Mouse (Mus musculus) thymus, adult 2 months (tissue): ENCODE data around the gene Nckipsd. TPM values are rescaled to one million over a fixed set of nuclear protein-coding genes. Genes with fewer than 3 reads are reported as not detected.
A peak's percentile ranks its signal among the peaks of the same experiment; 100 is the strongest.

Experiments used
- DNase-seq: peaks from one replicate; pipeline ENCODE4 v3.0.0; 2021
- H3K27ac ChIP-seq: fragments of 200-500 bp; 2 replicates; pipeline ENCODE4 v1.5.1; 2012; ENCODE audit warnings: low read length, control low read depth; ENCODE audit not compliant: control insufficient read depth, insufficient read depth
- H3K27me3 ChIP-seq: fragments of 200-500 bp; 2 replicates; pipeline ENCODE4 v1.6.1; 2012; ENCODE audit warnings: mild to moderate bottlenecking, low read length, moderate library complexity, mixed read lengths; ENCODE audit not compliant: control insufficient read depth, insufficient read depth
- H3K36me3 ChIP-seq: fragments of 200-500 bp; 2 replicates; pipeline ENCODE4 v1.6.1; 2012; ENCODE audit warnings: mild to moderate bottlenecking, low read length, moderate library complexity; ENCODE audit not compliant: control insufficient read depth, insufficient read depth
- H3K4me1 ChIP-seq: fragments of 200-500 bp; replicated peaks from 2 replicates; pipeline ENCODE4 v1.6.1; 2012; ENCODE audit warnings: low read length; ENCODE audit not compliant: control insufficient read depth, insufficient read depth
- H3K4me3 ChIP-seq: fragments of 200-500 bp; 2 replicates; pipeline ENCODE4 v1.5.1; 2012; ENCODE audit warnings: mild to moderate bottlenecking, low read length, control low read depth, moderate library complexity; ENCODE audit not compliant: control insufficient read depth, insufficient read depth
- CTCF ChIP-seq: fragments of 200-500 bp; IDR thresholded peaks from 2 replicates; pipeline ENCODE4 v1.5.1; 2012; ENCODE audit warnings: mild to moderate bottlenecking, control low read depth, low read length, moderate library complexity, borderline replicate concordance; ENCODE audit not compliant: control insufficient read depth, poor library complexity, insufficient read depth; ENCODE audit errors: extremely low read depth
- POLR2A ChIP-seq: fragments of 200-500 bp; IDR thresholded peaks from 2 replicates; pipeline ENCODE4 v1.6.1; 2012; ENCODE audit warnings: mild to moderate bottlenecking, low read length, control low read depth, moderate library complexity; ENCODE audit not compliant: control insufficient read depth, poor library complexity, insufficient read depth; ENCODE audit errors: extremely low read depth
- WGBS: fragments of 180-500 bp; shearing (Covaris S2); methylation state at CpG from one replicate; pipeline ENCODE4 v1.1.7; 2018; 5-methylcytosine and 5-hydroxymethylcytosine counted together
- polyA plus RNA-seq: library from polyadenylated mRNA; depleted of rRNA; stranded (reverse); fragments of >200 nt; gene quantifications from 2 replicates; pipeline ENCODE4 v1.2.3, GENCODE M21; 2012

Nckipsd gene
- polyA plus RNA-seq, 1 experiment: 30.0 TPM

- TF ChIP-seq CTCF (no peak), POLR2A (no peak)
- peaks cover 19% of the 10 kb centered on the region for H3K36me3 ChIP-seq
- no peak overlapping the region for H3K27ac ChIP-seq
- DNase-seq: no peak
- no peak overlapping the region for H3K4me3 ChIP-seq
- H3K27me3 ChIP-seq: no peaks in the 10 kb centered on the region
- 51% methylated on average over 6 of the region's 6 CpGs for WGBS
- H3K4me1 ChIP-seq: peaks cover 12% of the 10 kb centered on the region
Observed at GRCm38 (mm10) chr9:108809723-108810122, 1.6 kb downstream of the Nckipsd start.

GRCm38 (mm10) chr9:108810516-108810915 lies 2.3 kb downstream of the Nckipsd start:
- no peak for TF ChIP-seq CTCF
- no peaks in the 10 kb centered on the region for H3K27me3 ChIP-seq
- H3K36me3 ChIP-seq: peaks cover 11% of the 10 kb centered on the region
- H3K27ac ChIP-seq: no peak overlapping the region
- no peak for DNase-seq
- no peak overlapping the region for H3K4me3 ChIP-seq
- peaks cover 12% of the 10 kb centered on the region for H3K4me1 ChIP-seq
- WGBS: 93% methylated on average over 5 of the region's 5 CpGs

- TF ChIP-seq POLR2A: no peak
- TF ChIP-seq CTCF: no peak
- no peaks in the 10 kb centered on the region for H3K4me1 ChIP-seq
- H3K27me3 ChIP-seq: no peaks in the 10 kb centered on the region
- WGBS: 94% methylated on average over 7 of the region's 7 CpGs
- no peaks in the 10 kb centered on the region for H3K36me3 ChIP-seq
- H3K4me3 ChIP-seq: no peak overlapping the region
- DNase-seq: no peak
- no peak overlapping the region for H3K27ac ChIP-seq
Observed at GRCm38 (mm10) chr9:108815557-108815956, 7.4 kb downstream of the Nckipsd start.

GRCm38 (mm10) chr9:108819495-108819894 lies 11.3 kb downstream of the Nckipsd start:
- 64% methylated on average over 3 of the region's 3 CpGs for WGBS
- H3K27me3 ChIP-seq: peaks cover 4% of the 10 kb centered on the region
- H3K27ac ChIP-seq: no peak overlapping the region
- peak; percentile 48 for DNase-seq
- H3K36me3 ChIP-seq: no peaks in the 10 kb centered on the region
- H3K4me1 ChIP-seq: no peaks in the 10 kb centered on the region
- no peak overlapping the region for H3K4me3 ChIP-seq
- TF ChIP-seq POLR2A (no peak), CTCF (no peak)

GRCm38 (mm10) chr9:108820077-108820476 lies 11.9 kb downstream of the Nckipsd start:
- DNase-seq: no peak
- WGBS: 62% methylated on average over 5 of the region's 5 CpGs
- Histone ChIP-seq H3K27ac (no peak overlapping the region), H3K27me3 (peaks cover 7% of the 10 kb centered on the region), H3K36me3 (no peaks in the 10 kb centered on the region), H3K4me3 (no peak overlapping the region), H3K4me1 (no peaks in the 10 kb centered on the region)
- TF ChIP-seq CTCF (no peak), POLR2A (no peak)

GRCm38 (mm10) chr9:108824144-108824685 lies 16.0 kb downstream of the Nckipsd start:
- Histone ChIP-seq H3K27me3 (peaks cover 14% of the 10 kb centered on the region), H3K4me3 (no peak overlapping the region), H3K4me1 (peaks cover 12% of the 10 kb centered on the region; the same call in 1 of the 2 replicates), H3K36me3 (no peaks in the 10 kb centered on the region), H3K27ac (no peak overlapping the region)
- no peak for TF ChIP-seq POLR2A
- TF ChIP-seq CTCF: no peak
- DNase-seq: no peak
- 12% methylated on average over 25 of the region's 25 CpGs for WGBS
